Mouse (Mus musculus) left cerebral cortex, adult 18-20 months (tissue): ENCODE data around the gene Cxcl9. TPM values are rescaled to one million over a fixed set of nuclear protein-coding genes. Genes with fewer than 3 reads are reported as not detected.
"Not testable (repeated sequence)": the region's sequence is repeated elsewhere in the genome, so short reads cannot be mapped to it uniquely, and the experiment has no call there.

Experiments used
- DNase-seq, 2 experiments: peaks; one replicate each; pipeline ENCODE4 v3.0.0; 2021 to 2022; ENCODE audit warnings: low spot score in 2 of 2, mixed read lengths in 1 of 2
- long read RNA-seq, 2 experiments: library from polyadenylated mRNA; stranded (forward); transcript quantifications; one replicate each; pipeline ENCODE4 v2.0.0; 2021
- total RNA-seq, 2 experiments: library from RNA; stranded (reverse); gene quantifications; 2 replicates each; pipeline ENCODE4 v1.2.3; 2021

Cxcl9 gene
- not detected for total RNA-seq
- long read RNA-seq, experiment 1: 0 reads
- long read RNA-seq, experiment 2: 0 reads

- DNase-seq: no peak
These were observed at the start of gene Cxcl9 for GRCm38 (mm10) chr5:92327929-92328328. Gene Cxcl9, minus strand, starts transcription at chr5:92328079.

DNA sequence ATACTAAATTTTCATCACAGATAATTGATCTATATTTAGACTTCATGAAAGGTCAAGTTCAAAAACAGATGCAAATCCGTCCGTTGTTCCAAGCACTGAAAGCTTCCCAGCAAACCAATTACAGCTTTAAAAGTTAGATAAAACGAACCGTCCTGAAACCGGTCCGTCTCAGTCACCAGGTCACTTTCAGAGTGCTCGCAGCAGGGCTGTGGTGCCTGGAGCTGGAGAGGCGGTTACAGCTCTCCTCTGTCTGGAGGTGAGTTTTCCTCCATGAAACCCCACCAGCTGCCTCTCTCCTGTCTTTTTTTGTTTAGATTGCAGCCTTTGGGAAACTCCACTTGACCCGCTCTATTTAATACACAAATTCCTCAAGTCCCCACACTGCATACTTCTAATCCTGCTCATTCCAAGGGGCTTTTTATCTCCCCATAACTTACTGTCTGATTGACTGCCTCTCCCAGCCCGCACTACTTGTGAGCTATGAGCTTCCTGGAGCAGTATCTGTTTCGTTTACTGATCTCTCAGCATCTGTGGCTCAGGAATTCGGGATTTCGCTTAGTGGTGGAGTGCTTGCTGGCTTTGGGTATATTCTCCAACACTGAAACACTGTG lies 49.0 kb upstream of the Cxcl9 start:
- DNase-seq: no peak

DNA sequence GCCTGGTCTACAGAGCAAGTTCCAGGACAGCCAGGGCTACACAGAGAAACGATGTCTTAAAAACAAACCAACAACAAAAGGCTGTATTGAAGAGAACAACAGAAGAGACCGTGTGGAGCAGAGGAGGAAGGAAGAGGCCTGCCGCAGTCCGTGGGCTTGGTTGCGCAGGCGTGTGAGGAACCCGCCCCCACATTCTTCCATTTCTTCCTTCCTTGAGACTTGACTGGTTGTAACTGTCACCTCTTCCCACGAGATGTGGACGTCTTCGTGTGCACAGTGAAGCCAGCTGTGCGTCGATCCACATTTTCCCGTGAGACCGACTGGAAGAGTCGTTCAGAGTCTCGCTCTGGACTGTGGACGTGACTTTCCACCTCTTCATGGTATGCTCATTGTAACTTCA lies 47.5 kb upstream of the Cxcl9 start:
- no peak for DNase-seq

DNA sequence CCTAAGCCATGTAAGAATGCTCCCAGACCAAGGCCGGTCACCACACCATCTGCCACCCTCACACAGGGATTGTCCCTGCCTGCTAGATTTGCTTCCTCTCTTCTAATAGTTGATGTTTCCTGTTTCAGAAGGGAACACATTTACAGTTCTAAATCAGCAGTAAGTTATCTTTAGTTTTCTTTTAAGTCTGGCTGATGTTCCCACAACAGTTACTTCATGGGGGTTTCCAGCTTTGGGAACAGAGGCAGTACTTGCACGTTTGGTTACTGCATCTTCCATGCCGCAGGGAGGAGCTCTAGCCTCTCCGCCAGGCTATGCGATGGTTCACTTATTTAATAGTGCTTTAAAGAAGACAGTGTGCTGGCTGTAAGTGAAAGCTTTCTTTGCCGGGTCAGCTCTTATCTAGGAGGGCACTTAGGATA lies 46.9 kb upstream of the Cxcl9 start:
- no peak for DNase-seq

GRCm38 (mm10) chr5:92372605-92373004 lies 44.7 kb upstream of the Cxcl9 start:
- DNase-seq: no peak

DNA sequence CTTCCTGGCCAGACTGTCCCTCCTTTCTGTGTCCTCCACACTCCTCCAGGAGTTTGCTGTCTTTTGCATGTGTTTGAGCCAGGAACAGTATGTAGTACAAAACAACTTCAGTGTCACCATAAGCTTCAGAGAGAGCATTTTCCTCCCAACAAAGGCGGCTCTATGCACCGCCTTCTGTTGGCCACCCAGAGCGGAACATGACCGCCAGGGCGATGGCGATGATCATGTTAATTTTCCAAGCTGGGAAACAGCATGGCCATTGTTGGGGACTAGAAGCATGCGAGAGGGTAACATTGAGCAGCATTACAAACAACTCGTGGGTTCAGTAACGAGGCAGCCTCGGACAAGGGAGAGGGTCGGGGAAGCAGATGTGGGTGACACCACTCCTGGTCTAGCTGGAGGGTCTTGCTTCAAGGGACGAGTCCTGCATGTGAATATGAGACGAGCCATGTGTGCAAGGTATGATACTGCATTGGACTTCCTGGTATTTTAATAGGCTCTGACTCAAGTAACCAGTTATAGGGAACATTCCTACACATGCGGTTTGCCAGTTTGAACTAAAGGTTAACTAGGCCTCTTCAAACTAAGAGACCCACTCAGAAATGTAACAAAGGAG lies 43.6 kb upstream of the Cxcl9 start:
- DNase-seq: no peak

DNA sequence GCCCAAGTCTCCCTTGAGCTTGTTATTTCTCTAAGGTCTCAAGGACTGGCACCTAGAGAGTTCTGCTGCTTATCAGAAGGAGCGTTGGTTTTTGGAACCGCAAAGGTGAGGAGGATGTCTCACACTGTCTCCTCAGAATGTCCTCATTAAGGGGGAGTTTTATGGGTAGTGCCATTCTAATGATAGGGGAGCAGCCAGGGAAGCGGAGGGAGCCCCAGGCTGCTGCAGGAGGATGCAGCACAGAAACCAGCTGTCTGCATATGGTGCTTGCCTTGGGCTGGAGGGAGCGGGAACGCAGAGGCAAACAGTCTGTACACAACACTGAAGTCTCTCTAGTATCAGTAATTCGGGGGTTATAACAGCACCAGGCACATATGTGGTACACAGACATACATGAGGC lies 43.0 kb upstream of the Cxcl9 start:
- no peak for DNase-seq

DNA sequence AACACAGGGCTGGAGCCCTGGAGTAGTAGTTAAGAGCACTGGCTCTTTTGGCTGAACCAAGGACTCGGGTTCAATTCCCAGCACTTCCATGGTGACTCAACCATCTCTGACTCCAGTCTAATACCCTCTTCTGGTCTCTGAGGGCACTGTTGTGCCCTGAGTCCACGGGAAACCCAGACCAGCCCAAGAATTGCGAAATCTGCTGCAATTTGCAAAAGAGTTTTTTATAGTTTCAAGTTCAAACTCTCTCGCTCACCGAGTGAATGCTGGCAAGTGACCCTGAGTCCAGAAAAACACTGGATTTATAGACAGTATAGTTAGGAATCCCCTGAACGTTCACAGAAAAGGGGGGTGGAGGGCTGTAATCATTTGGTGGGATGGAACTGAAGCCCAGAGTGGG lies 42.5 kb upstream of the Cxcl9 start:
- DNase-seq: no peak

GRCm38 (mm10) chr5:92369151-92369994 lies 41.5 kb upstream of the Cxcl9 start:
- DNase-seq: peak; percentile 48 to 51

- no peak for DNase-seq
These were observed 40.5 kb upstream of the Cxcl9 start for GRCm38 (mm10) chr5:92368392-92368791.

GRCm38 (mm10) chr5:92366565-92366964 lies 38.7 kb upstream of the Cxcl9 start:
- no peak for DNase-seq

- no peak for DNase-seq
These were observed 37.3 kb upstream of the Cxcl9 start for GRCm38 (mm10) chr5:92365146-92365705.

DNA sequence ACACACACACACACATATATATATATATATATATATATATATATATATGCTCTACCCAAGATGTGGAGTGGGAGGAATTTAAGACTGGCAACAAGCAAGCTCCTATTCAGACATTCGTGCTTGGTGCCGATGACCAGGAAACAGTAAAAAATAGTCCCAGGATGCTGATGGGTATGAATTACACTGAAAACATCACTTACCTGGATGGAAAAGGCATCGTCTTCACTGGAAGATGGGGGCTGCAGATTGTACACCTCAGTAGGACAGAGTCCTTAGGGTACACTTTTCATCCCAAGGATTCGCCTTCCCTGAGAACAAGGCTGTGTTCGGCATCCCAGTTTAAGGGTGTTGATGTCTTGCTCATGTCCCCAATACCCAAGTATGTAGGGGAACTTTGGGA lies 36.1 kb upstream of the Cxcl9 start:
- DNase-seq: no peak

GRCm38 (mm10) chr5:92363179-92363578 lies 35.3 kb upstream of the Cxcl9 start:
- DNase-seq: no peak

DNA sequence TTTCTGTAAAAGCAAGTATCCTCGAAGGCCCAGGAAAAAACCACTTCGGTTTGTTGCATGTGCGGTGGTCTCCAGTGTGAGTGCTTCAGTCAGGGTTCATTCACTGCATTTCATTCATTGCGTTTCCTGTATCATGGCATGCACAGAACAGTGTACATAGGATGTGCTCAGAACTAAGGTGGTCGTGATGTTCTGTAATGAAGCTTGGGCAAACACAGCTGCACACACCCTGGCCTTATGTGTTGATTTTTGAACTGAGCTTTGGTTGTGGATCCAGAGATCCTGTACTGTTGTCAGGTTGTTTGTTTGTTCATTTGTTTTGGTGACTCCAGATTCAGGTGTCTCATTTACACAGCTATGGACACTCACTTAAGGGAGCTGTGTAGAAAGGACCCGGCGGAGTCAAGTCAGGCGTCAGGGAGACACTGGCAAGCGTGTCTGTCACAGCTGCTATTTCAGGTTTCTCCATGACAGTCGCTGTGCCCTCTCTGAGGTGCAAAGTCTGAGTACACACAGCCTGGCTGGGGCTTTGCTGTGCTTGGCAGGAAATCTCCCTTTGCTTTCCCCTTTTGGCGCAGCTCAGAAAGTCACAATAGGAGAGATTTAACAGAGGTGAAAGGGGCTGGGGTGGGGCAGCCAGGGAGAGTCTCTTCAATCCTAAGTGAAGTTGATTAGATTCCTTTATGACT lies 31.0 kb upstream of the Cxcl9 start:
- DNase-seq: no peak

GRCm38 (mm10) chr5:92358033-92358432 lies 30.2 kb upstream of the Cxcl9 start:
- DNase-seq: no peak

GRCm38 (mm10) chr5:92353517-92353916 lies 25.6 kb upstream of the Cxcl9 start:
- no peak for DNase-seq

DNA sequence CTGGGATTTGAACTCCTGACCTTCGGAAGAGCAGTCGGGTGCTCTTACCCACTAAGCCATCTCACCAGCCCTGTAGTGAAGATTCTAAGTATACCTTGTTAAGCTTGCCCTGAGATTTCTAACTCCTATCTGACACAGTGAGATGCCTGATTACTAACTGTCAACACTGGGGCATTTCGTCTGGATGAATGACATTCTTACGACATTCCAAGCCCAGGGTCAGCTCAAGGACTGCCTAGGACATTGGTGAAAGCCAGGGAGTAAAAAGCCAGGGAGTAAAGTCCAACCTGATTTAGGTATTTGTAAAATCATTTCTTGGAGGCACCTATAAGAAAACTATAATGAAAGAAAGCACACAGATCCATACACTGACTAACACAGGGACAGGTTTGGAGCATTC lies 24.8 kb upstream of the Cxcl9 start:
- DNase-seq: not testable (repeated sequence)

DNA sequence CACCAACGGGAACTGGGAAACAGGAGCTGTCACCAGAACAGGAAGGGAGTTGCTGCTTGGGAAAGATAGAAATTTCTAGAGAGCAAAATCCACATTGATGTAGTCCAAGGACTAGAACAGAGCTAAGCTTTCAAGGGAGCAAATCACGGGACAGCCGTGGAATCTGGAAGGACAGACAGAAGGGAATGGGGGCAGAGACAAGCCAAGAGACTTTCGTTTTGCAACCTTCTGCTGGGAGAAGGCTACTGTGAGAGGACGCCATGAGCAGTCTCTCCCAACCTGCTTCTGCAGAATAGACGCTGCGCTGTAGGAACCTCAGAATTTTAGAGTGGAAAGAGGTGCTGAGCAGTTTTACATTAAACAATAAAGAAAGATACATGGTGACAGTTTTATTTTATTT lies 21.9 kb upstream of the Cxcl9 start:
- no peak for DNase-seq

DNA sequence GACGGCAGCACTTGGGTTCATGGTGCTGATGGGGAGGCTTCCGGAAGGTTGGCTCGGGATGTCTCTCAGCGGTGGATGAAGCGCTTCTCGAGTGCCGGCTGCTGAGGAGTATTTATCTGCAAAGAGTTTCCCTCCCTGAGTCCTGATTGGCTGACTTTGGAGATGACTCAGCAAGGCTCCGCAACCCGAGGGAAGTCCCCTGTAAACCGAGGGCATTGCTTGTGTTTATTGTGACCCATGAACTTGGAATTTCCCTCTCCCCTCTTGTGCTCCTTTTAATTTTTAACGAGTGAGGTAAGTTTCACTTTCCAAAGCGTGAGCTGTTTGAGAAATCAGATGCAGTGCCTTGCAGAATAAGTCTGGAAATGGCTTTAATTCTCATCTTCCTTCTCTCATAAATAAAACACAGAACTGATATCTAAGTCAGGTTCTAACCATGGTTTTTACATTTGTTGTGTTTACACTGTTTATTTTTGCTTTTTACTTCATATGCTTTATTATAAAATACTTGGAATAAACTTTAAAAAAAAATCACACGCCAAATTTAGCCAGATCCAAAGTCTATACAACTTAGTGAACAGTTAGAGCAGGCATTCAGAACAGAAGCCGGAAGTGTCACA lies 21.0 kb upstream of the Cxcl9 start, which contains the start of gene Cxcl10:
TSS of gene Cxcl10 (minus strand) at position 96 of the 620 bp plus-strand sequence.
- DNase-seq: peak; percentile 19 to 32

DNA sequence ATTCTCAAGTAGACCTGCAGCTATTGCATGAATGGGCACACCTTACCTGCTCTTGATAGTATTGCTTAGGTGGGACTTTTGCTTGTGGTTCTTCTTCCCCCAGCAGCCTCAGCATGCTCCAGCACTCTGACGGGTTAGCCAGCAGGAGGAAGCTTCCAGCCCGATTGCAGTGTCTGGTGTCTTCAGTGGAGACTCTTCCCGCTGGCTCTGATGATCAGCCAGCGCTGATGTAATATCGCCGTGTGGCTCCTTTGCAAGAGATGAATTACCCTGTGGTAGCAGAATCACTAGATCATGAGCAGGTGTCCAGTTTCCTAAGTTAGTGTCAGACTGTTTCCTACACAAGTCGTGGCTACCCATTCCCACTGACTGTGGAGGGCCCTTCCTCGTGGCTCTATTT lies 17.1 kb upstream of the Cxcl9 start:
- no peak for DNase-seq
